Mouse (Mus musculus) left cerebral cortex, postnatal 25 days (tissue): ENCODE results near the gene Zfp180. TPM values are rescaled to one million over a fixed set of nuclear protein-coding genes. Genes with fewer than 3 reads are reported as not detected.

ENCODE experiments used
- total RNA-seq, 2 experiments: library from RNA; stranded (reverse); gene quantifications; 2 replicates each; pipeline ENCODE4 v1.2.3; 2021

Gene Zfp180
- total RNA-seq, 2 experiments from 2014 or later, result 47.1 to 47.6 TPM

Other genes with a start within 250 kb of the Zfp180 start
- not detected for gene Vmn1r176, start 244.6 kb upstream of the Zfp180 start, total RNA-seq
- not detected for gene Vmn1r177, start 215.5 kb upstream of the Zfp180 start, total RNA-seq
- not detected for gene Vmn1r178, start 189.9 kb upstream of the Zfp180 start, total RNA-seq
- not detected for gene Vmn1r179, start 154.9 kb upstream of the Zfp180 start, total RNA-seq
- gene Vmn1r180, start 131.3 kb upstream of the Zfp180 start, total RNA-seq, result not detected
- gene Vmn1r181, start 107.3 kb upstream of the Zfp180 start, total RNA-seq, result not detected
- not detected for gene V1rd19, start 80.2 kb upstream of the Zfp180 start, total RNA-seq
- not detected for gene Vmn1r183, start 28.7 kb upstream of the Zfp180 start, total RNA-seq
- gene Zfp112, start 30.4 kb downstream of the Zfp180 start, total RNA-seq, result 10 to 100 TPM in 1 of 2 experiments, 1 to 10 TPM in 1; 8.4 to 10.2 TPM
- 10 to 100 TPM; 20.2 to 20.4 TPM for gene Zfp235, start 52.2 kb downstream of the Zfp180 start, total RNA-seq
- 1 to 10 TPM; 2.5 to 2.9 TPM for gene Zfp114, start 93.1 kb downstream of the Zfp180 start, total RNA-seq
- gene Zfp111, start 129.5 kb downstream of the Zfp180 start, total RNA-seq, result 10 to 100 TPM in 1 of 2 experiments, 1 to 10 TPM in 1; 8.9 to 12.6 TPM
- gene Zfp109, start 155.6 kb downstream of the Zfp180 start, total RNA-seq, result 10 to 100 TPM in 1 of 2 experiments, 1 to 10 TPM in 1; 7.9 to 10.5 TPM
- 1 to 10 TPM; 8.4 to 8.8 TPM for gene Zfp108, start 172.9 kb downstream of the Zfp180 start, total RNA-seq
- 10 to 100 TPM; 11.0 to 11.5 TPM for gene Zfp93, start 188.5 kb downstream of the Zfp180 start, total RNA-seq
- 10 to 100 TPM; 19.3 to 20.8 TPM for gene Zfp61, start 219.3 kb downstream of the Zfp180 start, total RNA-seq
- 10 to 100 TPM; 13.2 to 16.9 TPM for gene Zfp94, start 234.7 kb downstream of the Zfp180 start, total RNA-seq